Mouse (Mus musculus) ES-Bruce4 (cell line): ENCODE data around the gene Krtap9-3.

Experiments
- CTCF ChIP-seq: IDR thresholded peaks from one replicate; pipeline ENCODE4 v1.8.1; 2011; ENCODE audit warnings: low read depth, low read length
- EP300 ChIP-seq: IDR thresholded peaks from 2 replicates; pipeline ENCODE4 v1.6.1; 2011; ENCODE audit warnings: low read depth, low read length; ENCODE audit not compliant: insufficient read depth
- POLR2A ChIP-seq: IDR thresholded peaks from one replicate; pipeline ENCODE4 v1.8.1; 2011; ENCODE audit warnings: low read length; ENCODE audit not compliant: insufficient read depth

DNA sequence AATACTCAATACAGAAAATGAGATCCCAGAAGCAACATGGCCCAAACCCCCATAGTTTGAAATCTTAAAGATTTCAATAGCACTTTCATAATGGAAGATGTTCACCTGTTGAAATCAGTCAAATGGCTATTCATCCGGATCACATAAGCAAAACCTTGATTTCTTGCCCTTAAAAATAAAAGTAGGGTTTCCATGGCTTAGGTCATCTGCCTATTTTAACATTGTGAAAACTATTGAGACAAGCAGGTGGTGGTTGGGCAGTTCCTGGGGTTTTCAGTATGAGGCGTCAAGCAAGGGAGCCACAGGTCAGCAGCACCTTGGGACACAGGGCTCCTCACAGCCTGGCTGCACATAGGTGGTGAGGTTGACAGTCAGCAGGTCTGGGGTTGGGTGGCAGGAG is 41.7 kb downstream of the Krtap9-3 start:
- no peak for TF ChIP-seq POLR2A
- no peak for TF ChIP-seq CTCF
- TF ChIP-seq EP300, result no peak
